Mouse (Mus musculus): Measurements from ENCODE around the gene Gm49361.

GRCm38 (mm10) chr14:57695550-57695949 lies 50.4 kb downstream of the Gm49361 start:
- TF ChIP-seq CTCF (IDR thresholded peaks at IDR 0.05; ENCODE audit: low read depth, low read length) (no peak), POLR2A (IDR thresholded peaks at IDR 0.05; ENCODE audit: borderline replicate concordance, low read depth, low read length) (no peak)

Data from bone marrow macrophage, adult 2 months (primary cell).